Comparison of ENCODE assay signal across 10 mouse cellular contexts in genomic region chr16:34274607-34275006, GRCm38 (mm10).
DNase-seq lines count a peak whose midpoint lies in the region; ATAC-seq and TF ChIP-seq lines count a peak whose summit lies in the region.
"Had no signal": no experiment of that assay in that cellular context is flagged by ENCODE, and none has a peak within 500 bp of the region (broad histone marks: within the 10 kb centered on the region; RNA-seq: fewer than 3 reads in every experiment).

No protein-coding gene starts in this region.

- no peaks in the 10 kb centered on the region for H3K27me3 ChIP-seq in hindbrain, postnatal 0 days (ENCODE audit: insufficient read depth, low read length)
- H3K27me3 ChIP-seq in hindbrain, embryonic 16.5 days (replicated peaks; ENCODE audit: control insufficient read depth, insufficient read depth, low read length), result no peaks in the 10 kb centered on the region
- no peaks in the 10 kb centered on the region for H3K27me3 ChIP-seq in kidney, embryonic 15.5 days
- no peaks in the 10 kb centered on the region for H3K27me3 ChIP-seq in stomach, postnatal 0 days (ENCODE audit: control insufficient read depth, insufficient read depth, low read length)
- H3K27me3 ChIP-seq: heart, embryonic 13.5 days had no signal

- DNase-seq in hindbrain, postnatal 0 days (ENCODE audit: low spot score), result no peak
- DNase-seq in urinary bladder, postnatal 14 days (ENCODE audit: low spot score), result peak; percentile 44
- DNase-seq in urinary bladder, postnatal 36 days (ENCODE audit: low spot score in 2 of 2), result no peak
- peak; percentile 83 for DNase-seq in stomach, postnatal 0 days (ENCODE audit: low spot score)
- no peak for DNase-seq in layer of hippocampus, postnatal 14 days (ENCODE audit: low spot score in 2 of 2)
- DNase-seq: cerebellum, postnatal 14 days had no signal

- TF ChIP-seq CTCF in hindbrain, postnatal 0 days (IDR thresholded peaks at IDR 0.05; ENCODE audit: low read depth), result peak; percentile 25; the same call in 1 of the 2 replicates
- TF ChIP-seq CTCF in stomach, postnatal 0 days (IDR thresholded peaks at IDR 0.05; ENCODE audit: low read depth), result peak; percentile 82

- no peaks in the 10 kb centered on the region for H3K4me1 ChIP-seq in hindbrain, postnatal 0 days (ENCODE audit: insufficient read depth, low read length)
- H3K4me1 ChIP-seq in hindbrain, embryonic 16.5 days (ENCODE audit: control insufficient read depth, insufficient read depth, low read depth, low read length), result no peaks in the 10 kb centered on the region
- H3K4me1 ChIP-seq in kidney, embryonic 15.5 days, result no peaks in the 10 kb centered on the region
- H3K4me1 ChIP-seq in stomach, postnatal 0 days (replicated peaks; ENCODE audit: control insufficient read depth, insufficient read depth), result 0 out of 2 replicates have a peak, but pooled peaks cover 3% of the 10 kb centered on the region

- ATAC-seq in hindbrain, postnatal 0 days, result no peak
- no peak for ATAC-seq in hindbrain, embryonic 16.5 days
- ATAC-seq in kidney, embryonic 15.5 days (replicated peaks; ENCODE audit: low FRiP score), result peak; percentile 60; the same call in 1 of the 2 replicates
- peak; percentile 92 for ATAC-seq in stomach, postnatal 0 days (ENCODE audit: low FRiP score, low TSS enrichment)
- no peak for ATAC-seq in granulocyte monocyte progenitor cell, adult 5-6 weeks (replicated peaks; ENCODE audit: poor library complexity, severe bottlenecking)

- H3K4me3 ChIP-seq in hindbrain, postnatal 0 days (ENCODE audit: low read length), result no peak overlapping the region
- no peak overlapping the region for H3K4me3 ChIP-seq in hindbrain, embryonic 16.5 days (ENCODE audit: low read length)
- no peak overlapping the region for H3K4me3 ChIP-seq in kidney, embryonic 15.5 days (replicated peaks)
- H3K4me3 ChIP-seq in stomach, postnatal 0 days (ENCODE audit: low read depth, low read length), result no peak overlapping the region
- H3K4me3 ChIP-seq: heart, embryonic 13.5 days had no signal

- H3K36me3 ChIP-seq in hindbrain, postnatal 0 days (ENCODE audit: insufficient read depth, low read length), result no peaks in the 10 kb centered on the region
- H3K36me3 ChIP-seq in hindbrain, embryonic 16.5 days (ENCODE audit: control insufficient read depth, insufficient read depth, low read length), result no peaks in the 10 kb centered on the region
- H3K36me3 ChIP-seq in kidney, embryonic 15.5 days, result no peaks in the 10 kb centered on the region
- no peaks in the 10 kb centered on the region for H3K36me3 ChIP-seq in stomach, postnatal 0 days (ENCODE audit: control insufficient read depth, insufficient read depth, low read length)
- H3K36me3 ChIP-seq: heart, embryonic 13.5 days had no signal

- no peak overlapping the region for H3K4me2 ChIP-seq in hindbrain, postnatal 0 days (ENCODE audit: low read depth, low read length)
- no peak overlapping the region for H3K4me2 ChIP-seq in hindbrain, embryonic 16.5 days (ENCODE audit: low read length)
- no peak overlapping the region for H3K4me2 ChIP-seq in kidney, embryonic 15.5 days
- H3K4me2 ChIP-seq in stomach, postnatal 0 days (replicated peaks; ENCODE audit: low read depth), result no peak overlapping the region
- H3K4me2 ChIP-seq: heart, embryonic 13.5 days had no signal

- H3K9me3 ChIP-seq in hindbrain, postnatal 0 days (ENCODE audit: low read length), result no peaks in the 10 kb centered on the region
- H3K9me3 ChIP-seq in hindbrain, embryonic 16.5 days (ENCODE audit: control insufficient read depth, low read length), result no peaks in the 10 kb centered on the region
- no peaks in the 10 kb centered on the region for H3K9me3 ChIP-seq in kidney, embryonic 15.5 days (replicated peaks)
- no peaks in the 10 kb centered on the region for H3K9me3 ChIP-seq in stomach, postnatal 0 days (ENCODE audit: control insufficient read depth, low read length)
- H3K9me3 ChIP-seq: heart, embryonic 13.5 days had no signal

- H3K9ac ChIP-seq in hindbrain, postnatal 0 days (replicated peaks; ENCODE audit: low read length), result no peak overlapping the region
- H3K9ac ChIP-seq in hindbrain, embryonic 16.5 days (ENCODE audit: low read depth, low read length), result no peak overlapping the region
- H3K9ac ChIP-seq in kidney, embryonic 15.5 days, result no peak overlapping the region
- H3K9ac ChIP-seq in stomach, postnatal 0 days (ENCODE audit: low read length), result no peak overlapping the region
- H3K9ac ChIP-seq: heart, embryonic 13.5 days had no signal

- no peak for TF ChIP-seq EP300 in stomach, postnatal 0 days (optimal IDR thresholded peaks at IDR 0.05)

- no peak overlapping the region for H3K27ac ChIP-seq in hindbrain, postnatal 0 days
- H3K27ac ChIP-seq in hindbrain, embryonic 16.5 days (ENCODE audit: low read depth, low read length), result no peak overlapping the region
- H3K27ac ChIP-seq in kidney, embryonic 15.5 days, result no peak overlapping the region
- H3K27ac ChIP-seq in stomach, postnatal 0 days (replicated peaks), result no peak overlapping the region
- H3K27ac ChIP-seq: heart, embryonic 13.5 days had no signal

Comparison
In these comparisons a context has a peak if more than half of its experiments do, and no peak if none do; other contexts are left out.
1. DNase-seq: peak in urinary bladder, postnatal 14 days (single experiment) and stomach, postnatal 0 days (single experiment); none in hindbrain, postnatal 0 days (single experiment), urinary bladder, postnatal 36 days (0 of 2) and layer of hippocampus, postnatal 14 days (0 of 2).
2. ATAC-seq: peak in kidney, embryonic 15.5 days (single experiment) and stomach, postnatal 0 days (single experiment); none in hindbrain, postnatal 0 days (single experiment), hindbrain, embryonic 16.5 days (single experiment) and granulocyte monocyte progenitor cell, adult 5-6 weeks (single experiment).